Mouse (Mus musculus) layer of hippocampus, adult 9-10 months (tissue): ENCODE measurements at regions not wholly inside any gene's neighbourhood (a gene's known extent, or its start where the extent isn't known, plus 50 kb on each side); places are given as distances from the start of the nearest gene placed in this dataset.

Source experiments
- DNase-seq: peaks from one replicate; pipeline ENCODE4 v3.0.0; 2022; ENCODE audit warnings: low spot score

GRCm38 (mm10) chr10:51287852-51288251 lies 192.6 kb upstream of the Gm49339 start:
- DNase-seq: no peak

- no peak for DNase-seq
Observed at GRCm38 (mm10) chr10:51291412-51292207, 188.8 kb upstream of the Gm49339 start.

- no peak for DNase-seq
Observed at GRCm38 (mm10) chr10:51312814-51313213, 167.6 kb upstream of the Gm49339 start.

GRCm38 (mm10) chr10:51320207-51320606 lies 160.2 kb upstream of the Gm49339 start:
- no peak for DNase-seq

GRCm38 (mm10) chr10:51328772-51329171 lies 151.6 kb upstream of the Gm49339 start:
- DNase-seq: no peak

GRCm38 (mm10) chr10:51329386-51329785 lies 151.0 kb upstream of the Gm49339 start:
- no peak for DNase-seq
